Mouse (Mus musculus) stomach, embryonic 16.5 days (tissue): ENCODE data around the gene Tns2. TPM values are rescaled to one million over a fixed set of nuclear protein-coding genes. Genes with fewer than 3 reads are reported as not detected.
A peak's percentile ranks its signal among the peaks of the same experiment; 100 is the strongest.

Experiments
- ATAC-seq: fragments of 200-750 bp; cut with Nextera tagmentation; 2 replicates; pipeline ENCODE4 v1.8.0; 2017; ENCODE audit warnings: moderate number of reproducible peaks, moderate TSS enrichment; ENCODE audit not compliant: insufficient read depth, low FRiP score
- H3K27ac ChIP-seq: fragments of 300-500 bp; sonication (generic); 2 replicates; pipeline ENCODE4 v1.5.1; 2014; ENCODE audit warnings: low read length
- H3K27me3 ChIP-seq: fragments of 300-500 bp; sonication (generic); 2 replicates; pipeline ENCODE4 v1.6.1; 2014; ENCODE audit warnings: low read length, control low read depth, mixed read lengths; ENCODE audit not compliant: control insufficient read depth, insufficient read depth
- H3K36me3 ChIP-seq: fragments of 300-500 bp; sonication (generic); 2 replicates; pipeline ENCODE4 v1.6.1; 2014; ENCODE audit warnings: low read length; ENCODE audit not compliant: control insufficient read depth, insufficient read depth
- H3K4me1 ChIP-seq: fragments of 300-500 bp; sonication (generic); 2 replicates; pipeline ENCODE4 v1.6.1; 2014; ENCODE audit warnings: low read length, control low read depth, mixed read lengths; ENCODE audit not compliant: control insufficient read depth, insufficient read depth
- H3K4me2 ChIP-seq: fragments of 300-500 bp; sonication (generic); 2 replicates; pipeline ENCODE4 v1.6.1; 2014; ENCODE audit warnings: low read depth, low read length, mixed read lengths
- H3K4me3 ChIP-seq: fragments of 300-500 bp; sonication (generic); replicated peaks from 2 replicates; pipeline ENCODE4 v1.5.1; 2014; ENCODE audit warnings: mild to moderate bottlenecking, low read length
- H3K9ac ChIP-seq: fragments of 300-500 bp; sonication (generic); 2 replicates; pipeline ENCODE4 v1.6.1; 2014; ENCODE audit warnings: low read length
- H3K9me3 ChIP-seq: fragments of 300-500 bp; sonication (generic); replicated peaks from 2 replicates; pipeline ENCODE4 v1.6.1; 2016; ENCODE audit warnings: low read length, control low read depth; ENCODE audit not compliant: control insufficient read depth
- WGBS: fragments of 180-500 bp; shearing (Covaris S2); extraction: QIAGEN DNeasy Blood & Tissue Kit; methylation state at CpG from one replicate; pipeline ENCODE4 v1.1.7; 2014; 5-methylcytosine and 5-hydroxymethylcytosine counted together
- polyA plus RNA-seq: library from polyadenylated mRNA; unstranded; fragments of >200 nt; fragmentation: Nextera tagmentation; extraction: Ambion mirVana; gene quantifications from 2 replicates; pipeline ENCODE4 v1.2.1, GENCODE M21; 2015

Gene Tns2
- polyA plus RNA-seq, 1 experiment from 2014 or later = 43.0 TPM

DNA sequence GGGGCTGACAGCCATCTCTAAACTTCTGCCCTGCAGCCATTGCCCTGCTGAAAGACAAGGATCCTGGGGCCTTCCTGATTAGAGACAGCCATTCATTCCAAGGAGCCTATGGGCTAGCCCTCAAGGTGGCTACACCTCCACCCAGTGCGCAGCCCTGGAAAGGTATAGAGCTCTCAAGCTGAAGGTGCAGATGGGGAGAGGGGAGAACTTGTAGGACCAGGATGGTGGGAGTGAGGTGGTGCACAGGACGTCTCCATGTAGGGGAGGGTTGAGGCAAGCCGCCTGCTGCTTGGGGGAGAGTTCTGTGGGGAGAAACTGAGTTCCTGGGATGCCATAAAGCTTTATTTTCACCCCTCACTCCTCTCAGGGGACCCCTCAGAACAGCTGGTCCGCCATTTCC is 13.5 kb downstream of the Tns2 start:
- Histone ChIP-seq H3K27me3 (no peaks in the 10 kb centered on the region), H3K4me1 (peaks cover 16% of the 10 kb centered on the region), H3K4me3 (no peak overlapping the region), H3K9ac (no peak overlapping the region), H3K9me3 (no peaks in the 10 kb centered on the region), H3K4me2 (no peak overlapping the region), H3K27ac (no peak overlapping the region), H3K36me3 (peaks cover 7% of the 10 kb centered on the region)
- 80% methylated on average over 4 of the region's 4 CpGs for WGBS
- no peak for ATAC-seq

DNA sequence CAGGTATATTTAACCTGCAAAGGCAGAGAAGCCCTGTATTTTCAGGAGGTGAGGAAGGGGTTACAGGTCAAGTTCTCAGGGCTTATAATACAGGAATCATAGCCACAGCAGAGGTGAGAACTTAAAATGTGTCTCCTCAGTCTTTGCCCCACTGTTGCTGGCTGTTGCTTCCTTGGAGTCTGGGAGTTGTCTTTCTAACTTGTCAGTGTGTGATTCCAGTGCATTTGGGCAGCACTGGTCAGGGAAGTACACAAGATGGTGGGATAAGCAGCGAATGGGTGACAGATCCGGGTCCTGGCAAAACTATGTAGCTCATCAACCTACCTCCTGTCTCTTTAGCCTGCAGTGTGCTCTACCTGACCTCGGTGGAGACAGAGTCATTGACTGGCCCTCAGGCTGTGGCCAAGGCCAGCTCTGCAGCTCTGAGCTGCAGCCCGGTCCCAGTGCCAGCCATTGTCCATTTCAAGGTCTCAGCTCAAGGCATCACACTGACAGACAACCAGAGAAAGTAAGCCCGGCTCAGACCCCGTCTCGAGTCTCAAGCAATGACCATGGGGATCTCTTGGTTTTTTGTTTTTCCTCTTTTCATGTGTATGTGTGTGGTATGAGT is 14.5 kb downstream of the Tns2 start:
- ATAC-seq = no peak
- Histone ChIP-seq H3K9ac (no peak overlapping the region), H3K9me3 (no peaks in the 10 kb centered on the region), H3K27ac (no peak overlapping the region), H3K27me3 (no peaks in the 10 kb centered on the region), H3K4me1 (0 out of 2 replicates have a peak, but pooled peaks cover 13% of the 10 kb centered on the region), H3K4me3 (no peak overlapping the region), H3K4me2 (no peak overlapping the region), H3K36me3 (peaks cover 7% of the 10 kb centered on the region)
- 77% methylated on average over 7 of the region's 7 CpGs for WGBS

DNA sequence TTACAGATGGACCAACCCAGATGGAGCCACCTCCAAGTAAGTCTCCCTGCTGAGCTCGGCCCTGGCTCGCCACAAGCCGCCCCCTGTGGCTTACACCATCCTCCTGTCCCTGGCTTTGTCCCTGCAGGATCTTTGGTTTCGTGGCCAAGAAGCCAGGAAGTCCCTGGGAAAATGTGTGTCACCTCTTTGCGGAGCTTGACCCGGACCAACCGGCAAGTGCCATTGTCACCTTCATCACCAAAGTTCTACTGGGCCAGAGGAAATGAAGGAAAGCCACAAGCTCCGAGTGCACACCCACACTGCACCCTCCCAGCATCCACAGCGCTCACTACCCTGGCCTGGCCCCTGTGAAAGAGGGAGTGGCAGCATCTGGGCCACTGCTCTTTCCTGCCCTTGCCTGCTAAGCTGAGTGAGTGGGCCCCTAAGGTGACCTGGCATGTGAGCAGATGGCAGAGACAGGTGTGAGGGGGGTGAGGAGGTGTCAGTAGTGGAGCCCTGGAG is 15.6 kb downstream of the Tns2 start:
- H3K36me3 ChIP-seq = peaks cover 7% of the 10 kb centered on the region; the same call in 1 of the 2 replicates
- no peak for ATAC-seq
- H3K27me3 ChIP-seq = no peaks in the 10 kb centered on the region
- no peak overlapping the region for H3K4me3 ChIP-seq
- no peak overlapping the region for H3K27ac ChIP-seq
- H3K9me3 ChIP-seq = no peaks in the 10 kb centered on the region
- 0 out of 2 replicates have a peak, but pooled peaks cover 13% of the 10 kb centered on the region for H3K4me1 ChIP-seq
- H3K4me2 ChIP-seq = no peak overlapping the region
- WGBS = 69% methylated on average over 9 of the region's 9 CpGs
- no peak overlapping the region for H3K9ac ChIP-seq

DNA sequence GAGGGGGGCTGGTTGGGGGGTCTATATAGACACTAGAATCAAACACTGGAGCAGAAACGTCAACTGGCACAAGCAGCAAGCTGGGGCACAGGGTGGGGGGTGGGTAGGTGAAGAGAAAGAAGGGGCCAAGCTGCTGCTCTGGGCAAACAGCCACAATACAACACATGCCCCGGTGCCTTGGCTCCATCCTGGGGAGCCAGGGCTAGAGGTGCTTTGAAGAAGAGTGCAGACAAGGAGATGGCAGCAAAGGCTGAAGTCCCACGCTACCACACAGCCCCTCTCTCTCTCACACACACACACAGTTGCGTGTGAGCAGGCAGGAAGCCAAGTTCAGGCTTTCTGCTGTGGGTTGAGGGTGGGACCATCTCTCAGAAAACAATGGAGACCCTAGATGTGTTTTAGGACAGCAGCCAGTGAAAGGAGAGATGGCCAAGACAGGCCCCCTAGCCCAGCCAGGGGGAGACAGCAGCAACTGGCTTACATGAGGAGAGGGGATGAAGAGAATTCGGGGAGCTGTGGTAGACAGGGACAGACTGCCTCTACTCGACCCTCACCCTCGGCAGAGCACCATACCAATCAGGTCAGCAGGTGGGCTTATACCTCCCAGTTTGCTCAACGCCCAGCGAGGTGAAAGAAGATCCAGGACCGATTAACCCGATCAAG is 16.7 kb downstream of the Tns2 start:
- Histone ChIP-seq H3K27ac (0 out of 2 replicates have a peak overlapping the region, but pooled peaks have one; percentile 11), H3K9ac (no peak overlapping the region), H3K4me2 (no peak overlapping the region), H3K27me3 (no peaks in the 10 kb centered on the region), H3K4me3 (no peak overlapping the region), H3K9me3 (no peaks in the 10 kb centered on the region), H3K4me1 (0 out of 2 replicates have a peak, but pooled peaks cover 13% of the 10 kb centered on the region), H3K36me3 (peaks cover 3% of the 10 kb centered on the region; the same call in 1 of the 2 replicates)
- 60% methylated on average over 11 of the region's 11 CpGs for WGBS
- no peak for ATAC-seq

DNA sequence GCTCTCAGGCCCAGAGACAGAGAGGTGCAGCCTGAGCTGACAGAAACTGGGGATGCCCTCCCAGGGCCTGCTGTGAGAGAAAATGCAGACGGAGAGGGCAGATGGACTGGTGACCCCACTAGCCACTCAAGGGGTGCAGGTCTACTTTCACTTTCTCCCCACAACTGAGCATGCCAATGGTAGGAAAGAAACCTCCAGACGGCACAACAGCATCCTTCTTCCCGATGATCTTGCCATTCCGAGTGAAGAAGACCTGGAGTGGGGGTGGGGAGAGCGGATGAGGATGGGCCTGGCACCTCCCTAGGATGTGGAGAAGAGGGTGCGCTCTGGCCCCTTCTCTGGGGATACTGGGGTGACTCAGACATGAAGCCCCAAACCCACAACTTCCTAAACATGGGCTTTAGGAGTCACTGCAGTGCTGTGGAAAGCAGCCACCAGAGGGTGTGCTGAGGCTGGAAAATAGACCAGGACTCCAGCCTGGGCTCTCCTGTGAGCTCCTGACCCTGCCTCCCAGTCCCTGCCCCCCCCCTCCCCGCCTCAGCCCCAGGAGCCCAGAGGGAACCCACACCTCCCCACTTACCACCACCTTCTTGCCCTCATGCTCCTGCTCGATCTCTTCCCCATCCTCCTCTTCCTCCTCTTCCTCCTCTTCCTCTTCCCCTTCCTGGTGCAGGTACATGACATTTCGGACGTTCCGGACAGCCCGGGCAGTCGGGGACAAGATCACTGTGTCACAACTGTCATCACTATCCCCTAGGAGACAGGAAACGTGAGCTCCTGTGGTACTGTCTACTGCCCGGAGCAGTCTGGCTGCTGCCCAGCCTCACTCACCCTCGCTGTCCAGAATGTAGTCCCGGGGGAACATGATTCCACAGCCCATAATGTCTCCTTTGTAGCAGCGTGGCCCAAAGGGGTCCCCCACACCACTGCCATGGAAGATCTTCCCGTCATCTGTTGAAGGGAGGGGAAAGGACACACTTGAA is 17.5 kb downstream of the Tns2 start:
- Histone ChIP-seq H3K36me3 (peaks cover 3% of the 10 kb centered on the region; the same call in 1 of the 2 replicates), H3K4me2 (no peak overlapping the region), H3K27ac (no peak overlapping the region), H3K4me1 (0 out of 2 replicates have a peak, but pooled peaks cover 13% of the 10 kb centered on the region), H3K27me3 (no peaks in the 10 kb centered on the region), H3K4me3 (no peak overlapping the region), H3K9ac (no peak overlapping the region), H3K9me3 (no peaks in the 10 kb centered on the region)
- ATAC-seq = 0 out of 2 replicates have a peak, but pooled peaks have one; percentile 13
- WGBS = 72% methylated on average over 19 of the region's 19 CpGs

DNA sequence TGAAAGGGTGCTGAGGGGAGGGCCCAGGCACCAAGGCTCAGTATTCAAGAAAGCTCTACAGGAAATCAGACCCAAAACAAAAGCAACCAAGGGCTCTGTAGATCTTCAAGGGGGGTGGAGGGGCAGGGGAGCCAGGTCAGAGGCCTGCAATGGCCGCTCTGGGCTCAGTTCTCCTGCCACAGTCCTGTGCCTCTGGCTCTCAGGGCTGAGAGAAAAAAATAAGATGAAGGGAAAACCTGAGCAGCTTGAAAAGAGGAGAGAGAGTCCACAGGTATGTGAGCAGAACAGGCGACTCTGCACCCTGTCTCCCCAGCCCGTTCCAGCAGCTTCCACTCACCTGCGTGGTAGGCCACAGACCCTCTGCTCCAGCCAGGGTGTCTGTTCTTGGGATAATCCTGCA is 18.4 kb downstream of the Tns2 start:
- Histone ChIP-seq H3K27me3 (no peaks in the 10 kb centered on the region), H3K36me3 (no peaks in the 10 kb centered on the region), H3K4me2 (no peak overlapping the region), H3K9me3 (no peaks in the 10 kb centered on the region), H3K4me3 (no peak overlapping the region), H3K27ac (no peak overlapping the region), H3K9ac (no peak overlapping the region), H3K4me1 (0 out of 2 replicates have a peak, but pooled peaks cover 13% of the 10 kb centered on the region)
- WGBS = 92% methylated on average over 4 of the region's 4 CpGs
- no peak for ATAC-seq

DNA sequence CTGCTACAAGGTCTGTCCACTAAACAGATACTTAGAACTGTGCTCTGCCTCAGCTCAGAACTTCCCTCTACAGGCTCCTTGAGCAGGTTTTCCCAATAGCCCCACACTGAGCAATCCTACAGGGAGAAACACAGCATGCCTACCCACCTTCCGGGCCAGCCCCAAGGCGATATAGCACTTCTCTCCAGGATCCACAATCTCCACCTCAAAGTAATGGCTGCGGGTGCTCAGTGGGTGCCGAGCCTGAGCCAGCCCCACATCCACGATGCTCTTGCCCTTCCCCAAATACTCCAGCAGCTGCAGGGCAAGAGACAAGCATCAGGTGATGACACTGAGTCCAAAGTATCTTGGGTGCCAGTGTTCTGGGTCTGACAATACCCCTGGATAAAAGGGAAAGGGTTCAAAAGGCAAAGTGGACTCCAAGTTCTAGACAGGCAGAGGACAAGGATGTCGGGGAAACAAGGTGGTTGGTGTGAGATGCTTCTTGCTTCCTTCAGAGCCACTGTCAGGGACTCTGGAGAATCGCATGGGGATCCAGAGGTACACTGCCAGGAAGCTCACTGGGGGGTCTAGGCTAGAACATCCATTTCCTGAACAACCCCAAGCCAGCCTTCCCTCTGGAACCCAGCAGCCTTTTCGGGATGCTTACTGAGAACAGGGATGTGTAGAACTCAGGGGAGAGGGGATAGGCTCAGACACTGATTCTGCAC is 19.1 kb downstream of the Tns2 start:
- Histone ChIP-seq H3K27ac (no peak overlapping the region), H3K9ac (no peak overlapping the region), H3K36me3 (no peaks in the 10 kb centered on the region), H3K27me3 (no peaks in the 10 kb centered on the region), H3K4me3 (no peak overlapping the region), H3K4me1 (0 out of 2 replicates have a peak, but pooled peaks cover 13% of the 10 kb centered on the region), H3K9me3 (no peaks in the 10 kb centered on the region), H3K4me2 (no peak overlapping the region)
- no peak for ATAC-seq
- 70% methylated on average over 8 of the region's 8 CpGs for WGBS

DNA sequence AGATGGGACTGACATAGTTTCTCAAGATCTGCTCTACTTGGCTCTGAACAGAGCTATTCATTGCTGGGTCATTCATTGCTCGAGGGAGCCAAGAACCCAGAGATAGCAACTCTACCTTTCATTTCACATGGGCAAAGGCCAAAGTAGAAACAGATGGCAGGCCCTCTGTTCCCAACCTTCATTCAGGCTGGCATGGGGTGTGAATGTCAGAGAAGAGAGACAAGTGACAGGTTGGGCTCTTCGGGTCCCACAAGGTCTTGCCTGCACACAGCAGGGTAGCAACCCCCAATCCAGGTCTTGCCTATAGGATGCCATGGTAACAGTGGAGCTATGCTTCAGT is 19.6 kb downstream of the Tns2 start:
- Histone ChIP-seq H3K27me3 (no peaks in the 10 kb centered on the region), H3K4me1 (0 out of 2 replicates have a peak, but pooled peaks cover 13% of the 10 kb centered on the region), H3K27ac (no peak overlapping the region), H3K4me2 (no peak overlapping the region), H3K9me3 (no peaks in the 10 kb centered on the region), H3K36me3 (no peaks in the 10 kb centered on the region), H3K4me3 (no peak overlapping the region), H3K9ac (no peak overlapping the region)
- WGBS = 70% methylated on average over 2 of the region's 2 CpGs
- no peak for ATAC-seq
